Mouse (Mus musculus) forebrain, embryonic 14.5 days (tissue): ENCODE measurements at regions not wholly inside any gene's neighbourhood (a gene's known extent, or its start where the extent isn't known, plus 50 kb on each side); places are given as distances from the start of the nearest gene placed in this dataset.

ENCODE experiments used
- ATAC-seq: fragments of 200-750 bp; cut with Nextera tagmentation; 2 replicates; pipeline ENCODE4 v1.8.0; 2017; ENCODE audit warnings: mild to moderate bottlenecking, moderate library complexity
- DNase-seq: peaks from one replicate; pipeline ENCODE4 v3.0.0-alpha.2; 2015; ENCODE audit warnings: low spot score
- H3K27ac ChIP-seq: fragments of 300-500 bp; sonication (generic); 2 replicates; pipeline ENCODE4 v1.5.1; 2014; ENCODE audit warnings: low read depth, mild to moderate bottlenecking, control low read depth, low read length, moderate library complexity
- H3K27me3 ChIP-seq: fragments of 300-500 bp; sonication (generic); replicated peaks from 2 replicates; pipeline ENCODE4 v1.6.1; 2014; ENCODE audit warnings: low read length, control low read depth, mixed read lengths; ENCODE audit not compliant: control insufficient read depth, insufficient read depth
- H3K36me3 ChIP-seq: fragments of 300-500 bp; sonication (generic); 2 replicates; pipeline ENCODE4 v1.6.1; 2014; ENCODE audit warnings: low read length, control low read depth; ENCODE audit not compliant: control insufficient read depth, insufficient read depth
- H3K4me1 ChIP-seq: fragments of 300-500 bp; sonication (generic); 2 replicates; pipeline ENCODE4 v1.6.1; 2014; ENCODE audit warnings: antibody characterized with exemption, low read length, control low read depth; ENCODE audit not compliant: control insufficient read depth, insufficient read depth
- H3K4me2 ChIP-seq: fragments of 300-500 bp; sonication (generic); 2 replicates; pipeline ENCODE4 v1.6.1; 2014; ENCODE audit warnings: mild to moderate bottlenecking, control low read depth, low read length
- H3K4me3 ChIP-seq: fragments of 300-500 bp; sonication (generic); 2 replicates; pipeline ENCODE4 v1.5.1; 2014; ENCODE audit warnings: low read depth, low read length, control low read depth
- H3K9ac ChIP-seq: fragments of 300-500 bp; sonication (generic); 2 replicates; pipeline ENCODE4 v1.6.1; 2014; ENCODE audit warnings: mild to moderate bottlenecking, low read length, control low read depth, moderate library complexity
- H3K9me3 ChIP-seq: fragments of 300-500 bp; sonication (generic); replicated peaks from 2 replicates; pipeline ENCODE4 v1.6.1; 2016; ENCODE audit warnings: low read length, control low read depth, mixed read lengths; ENCODE audit not compliant: control insufficient read depth
- WGBS: fragments of 180-500 bp; shearing (Covaris S2); extraction: QIAGEN DNeasy Blood & Tissue Kit; methylation state at CpG from one replicate; pipeline ENCODE4 v1.1.7; 2014; 5-methylcytosine and 5-hydroxymethylcytosine counted together

- no peak overlapping the region for H3K27ac ChIP-seq
- no peak overlapping the region for H3K4me2 ChIP-seq
- 92% methylated on average over 21 of the region's 21 CpGs for WGBS
- no peaks in the 10 kb centered on the region for H3K27me3 ChIP-seq
- no peak overlapping the region for H3K4me3 ChIP-seq
- no peaks in the 10 kb centered on the region for H3K36me3 ChIP-seq
- H3K4me1 ChIP-seq: peaks cover 12% of the 10 kb centered on the region
- H3K9me3 ChIP-seq: no peaks in the 10 kb centered on the region
- DNase-seq (no peak), ATAC-seq (no peak)
- H3K9ac ChIP-seq: no peak overlapping the region
Observed at GRCm38 (mm10) chr10:95110786-95111185, 166.2 kb upstream of the Plxnc1 start.

DNA sequence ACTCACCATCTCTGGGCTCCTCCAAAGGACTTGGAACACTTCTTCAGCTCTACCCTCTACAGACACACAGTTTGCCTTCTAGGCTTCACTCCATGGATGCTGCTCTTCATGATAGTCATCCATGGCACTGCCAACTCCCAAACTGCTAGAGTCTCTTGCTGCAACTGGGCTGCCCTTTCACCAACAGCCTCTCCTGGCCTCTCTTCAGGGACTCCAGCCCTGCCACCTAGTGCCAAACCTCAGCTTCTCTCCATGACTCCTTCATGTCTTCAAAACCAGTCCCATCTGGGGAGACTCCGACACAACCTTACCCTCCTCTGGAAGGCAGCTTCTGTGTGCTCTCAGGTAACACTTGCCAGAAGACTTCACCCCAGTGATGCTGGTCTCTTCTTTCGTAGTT, 164.9 kb upstream of the Plxnc1 start:
- no peaks in the 10 kb centered on the region for H3K9me3 ChIP-seq
- H3K27me3 ChIP-seq: no peaks in the 10 kb centered on the region
- H3K4me1 ChIP-seq: peaks cover 12% of the 10 kb centered on the region
- no peak for DNase-seq
- no peak overlapping the region for H3K4me3 ChIP-seq
- no peak for ATAC-seq
- no peak overlapping the region for H3K4me2 ChIP-seq
- H3K36me3 ChIP-seq: no peaks in the 10 kb centered on the region
- no peak overlapping the region for H3K27ac ChIP-seq
- H3K9ac ChIP-seq: no peak overlapping the region
- WGBS: 92% methylated on average over 2 of the region's 2 CpGs

- H3K9me3 ChIP-seq: no peaks in the 10 kb centered on the region
- ATAC-seq (peak; percentile 71; the same call in 1 of the 2 replicates), DNase-seq (peak; percentile 50)
- no peak overlapping the region for H3K9ac ChIP-seq
- no peak overlapping the region for H3K4me2 ChIP-seq
- WGBS: 9% methylated on average over 3 of the region's 3 CpGs
- peaks cover 12% of the 10 kb centered on the region for H3K4me1 ChIP-seq
- no peak overlapping the region for H3K4me3 ChIP-seq
- no peaks in the 10 kb centered on the region for H3K36me3 ChIP-seq
- H3K27ac ChIP-seq: no peak overlapping the region
- no peaks in the 10 kb centered on the region for H3K27me3 ChIP-seq
Observed at GRCm38 (mm10) chr10:95107532-95108251, 163.1 kb upstream of the Plxnc1 start.

- Histone ChIP-seq H3K27ac (no peak overlapping the region), H3K4me3 (no peak overlapping the region), H3K9me3 (no peaks in the 10 kb centered on the region), H3K27me3 (no peaks in the 10 kb centered on the region), H3K9ac (no peak overlapping the region), H3K4me1 (peaks cover 12% of the 10 kb centered on the region), H3K36me3 (no peaks in the 10 kb centered on the region), H3K4me2 (no peak overlapping the region)
- DNase-seq (peak; percentile 49), ATAC-seq (no peak)
Observed at GRCm38 (mm10) chr10:95103808-95104207, 159.2 kb upstream of the Plxnc1 start.

- Histone ChIP-seq H3K9ac (no peak overlapping the region), H3K27ac (no peak overlapping the region), H3K27me3 (no peaks in the 10 kb centered on the region), H3K9me3 (no peaks in the 10 kb centered on the region), H3K4me2 (no peak overlapping the region), H3K36me3 (no peaks in the 10 kb centered on the region), H3K4me3 (no peak overlapping the region), H3K4me1 (peaks cover 9% of the 10 kb centered on the region)
- ATAC-seq: no peak
- WGBS: 81% methylated on average over 4 of the region's 4 CpGs
- DNase-seq: no peak
Observed at GRCm38 (mm10) chr10:95102981-95103380, 158.3 kb upstream of the Plxnc1 start.

DNA sequence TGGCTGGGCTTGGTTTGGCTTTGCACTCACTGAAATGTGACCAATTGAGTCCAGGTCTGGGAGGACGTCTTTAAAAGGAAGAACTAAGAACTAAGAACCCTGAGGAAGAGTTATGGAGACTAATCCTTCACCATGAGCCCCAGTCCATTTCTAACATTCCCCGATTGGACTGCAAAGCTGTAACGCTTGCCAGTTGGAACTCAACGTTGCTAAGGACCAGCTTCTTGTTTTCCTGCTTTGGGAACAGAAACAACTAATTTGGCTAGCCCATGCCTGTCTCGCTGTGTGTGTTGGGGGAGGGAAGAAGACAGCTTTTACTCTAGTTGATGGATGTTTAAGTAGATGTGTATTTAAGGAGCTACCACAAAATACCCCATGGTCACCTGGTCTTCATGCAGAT, 155.3 kb upstream of the Plxnc1 start:
- DNase-seq (no peak), ATAC-seq (no peak)
- Histone ChIP-seq H3K27ac (no peak overlapping the region), H3K36me3 (no peaks in the 10 kb centered on the region), H3K27me3 (no peaks in the 10 kb centered on the region), H3K4me1 (no peaks in the 10 kb centered on the region), H3K4me2 (no peak overlapping the region), H3K4me3 (no peak overlapping the region), H3K9me3 (no peaks in the 10 kb centered on the region), H3K9ac (no peak overlapping the region)
- WGBS: 88% methylated on average over 5 of the region's 5 CpGs

DNA sequence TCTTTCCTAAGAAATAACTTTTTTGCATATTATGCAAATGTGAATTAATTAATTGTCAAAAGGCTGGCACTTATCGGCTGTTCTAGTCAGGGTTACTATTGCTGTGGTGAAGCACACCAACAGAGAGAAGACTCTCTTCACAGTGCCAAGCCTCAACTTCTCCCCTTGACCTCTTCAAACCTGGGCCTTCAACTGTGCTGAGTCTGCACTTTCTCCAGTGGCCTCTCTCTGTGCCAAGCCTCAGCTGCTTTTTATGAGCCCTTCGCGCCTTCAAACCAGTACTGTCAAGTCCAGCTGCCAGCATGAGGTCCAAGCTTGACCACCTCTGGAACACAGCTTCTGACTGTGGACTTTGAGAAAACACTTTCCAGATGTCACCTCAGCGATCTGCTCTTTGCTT, 151.2 kb upstream of the Plxnc1 start:
- no peak overlapping the region for H3K9ac ChIP-seq
- DNase-seq: no peak

GRCm38 (mm10) chr10:95094771-95095170, 150.1 kb upstream of the Plxnc1 start:
- Histone ChIP-seq H3K27me3 (no peaks in the 10 kb centered on the region), H3K4me2 (no peak overlapping the region), H3K4me3 (no peak overlapping the region), H3K9ac (no peak overlapping the region), H3K36me3 (no peaks in the 10 kb centered on the region), H3K4me1 (0 out of 2 replicates have a peak, but pooled peaks cover 5% of the 10 kb centered on the region), H3K27ac (no peak overlapping the region), H3K9me3 (no peaks in the 10 kb centered on the region)
- ATAC-seq (no peak), DNase-seq (no peak)
- WGBS: 47% methylated on average over 8 of the region's 8 CpGs

More for the DNA sequence above, 151.2 kb upstream of the Plxnc1 start:
- H3K9me3 ChIP-seq: no peaks in the 10 kb centered on the region
- no peak overlapping the region for H3K4me3 ChIP-seq
- no peaks in the 10 kb centered on the region for H3K36me3 ChIP-seq
- 92% methylated on average over 4 of the region's 4 CpGs for WGBS
- no peak for ATAC-seq
- no peaks in the 10 kb centered on the region for H3K27me3 ChIP-seq
- H3K4me1 ChIP-seq: 0 out of 2 replicates have a peak, but pooled peaks cover 5% of the 10 kb centered on the region
- no peak overlapping the region for H3K27ac ChIP-seq
- no peak overlapping the region for H3K4me2 ChIP-seq

- H3K36me3 ChIP-seq: no peaks in the 10 kb centered on the region
- ATAC-seq (no peak), DNase-seq (peak; percentile 38)
- no peak overlapping the region for H3K9ac ChIP-seq
- no peak overlapping the region for H3K4me3 ChIP-seq
- H3K9me3 ChIP-seq: no peaks in the 10 kb centered on the region
- no peaks in the 10 kb centered on the region for H3K27me3 ChIP-seq
- 0 out of 2 replicates have a peak, but pooled peaks cover 5% of the 10 kb centered on the region for H3K4me1 ChIP-seq
- no peak overlapping the region for H3K27ac ChIP-seq
- no peak overlapping the region for H3K4me2 ChIP-seq
- WGBS: 9% methylated on average over 5 of the region's 5 CpGs
Observed at GRCm38 (mm10) chr10:95093266-95093665, 148.6 kb upstream of the Plxnc1 start.
